Mouse (Mus musculus) testis, postnatal 10 days (tissue): ENCODE measurements around the gene Frmd6.

ENCODE experiments used
- DNase-seq: peaks from one replicate; pipeline ENCODE4 v3.0.0; 2021; ENCODE audit warnings: low spot score

Gene Frmd6

GRCm38 (mm10) chr12:70853026-70853425, 27.7 kb downstream of the Frmd6 start:
- no peak for DNase-seq

DNA sequence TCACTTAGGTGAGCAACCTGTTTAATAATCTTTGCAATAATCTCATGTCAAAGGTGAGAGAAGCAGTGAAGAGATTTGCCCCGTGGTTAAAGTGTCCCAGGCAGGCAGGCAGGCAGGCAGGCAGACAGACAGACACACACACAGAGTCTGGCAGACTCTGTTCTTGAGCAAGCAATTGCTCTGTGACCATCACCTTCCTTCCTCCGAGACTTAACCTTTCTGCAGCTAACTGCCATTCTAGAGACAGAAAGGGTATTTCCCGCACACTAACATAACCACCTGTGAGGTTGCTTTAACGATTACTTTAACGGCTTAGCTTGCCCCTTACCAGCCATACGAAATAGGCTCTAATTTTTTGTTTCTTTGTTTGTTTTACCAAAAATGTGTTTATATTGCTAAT, 30.4 kb downstream of the Frmd6 start:
- DNase-seq, result no peak

- DNase-seq, result no peak
Observed at GRCm38 (mm10) chr12:70856776-70857175, 31.5 kb downstream of the Frmd6 start.

- DNase-seq, result no peak
Observed at GRCm38 (mm10) chr12:70863281-70863680, 38.0 kb downstream of the Frmd6 start.

DNA sequence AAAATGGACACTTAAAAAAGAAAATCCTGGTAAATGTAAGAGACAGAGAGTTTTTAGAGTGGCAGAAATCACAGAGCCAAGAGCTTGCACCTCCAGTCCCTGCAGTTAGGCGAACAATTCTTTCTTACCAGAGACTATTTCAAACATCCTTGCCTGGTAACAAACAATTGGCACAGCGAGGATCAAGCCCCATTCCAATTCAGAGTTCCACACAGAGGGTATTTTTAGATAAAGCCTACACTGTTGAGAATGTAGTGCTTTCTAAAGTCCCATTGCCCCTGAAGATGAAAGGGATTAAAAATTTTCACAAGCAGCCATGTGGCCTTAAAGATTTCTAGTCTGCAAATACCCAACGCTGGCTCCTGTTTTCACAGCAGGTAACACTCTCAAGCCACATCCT, 42.5 kb downstream of the Frmd6 start:
- no peak for DNase-seq

DNA sequence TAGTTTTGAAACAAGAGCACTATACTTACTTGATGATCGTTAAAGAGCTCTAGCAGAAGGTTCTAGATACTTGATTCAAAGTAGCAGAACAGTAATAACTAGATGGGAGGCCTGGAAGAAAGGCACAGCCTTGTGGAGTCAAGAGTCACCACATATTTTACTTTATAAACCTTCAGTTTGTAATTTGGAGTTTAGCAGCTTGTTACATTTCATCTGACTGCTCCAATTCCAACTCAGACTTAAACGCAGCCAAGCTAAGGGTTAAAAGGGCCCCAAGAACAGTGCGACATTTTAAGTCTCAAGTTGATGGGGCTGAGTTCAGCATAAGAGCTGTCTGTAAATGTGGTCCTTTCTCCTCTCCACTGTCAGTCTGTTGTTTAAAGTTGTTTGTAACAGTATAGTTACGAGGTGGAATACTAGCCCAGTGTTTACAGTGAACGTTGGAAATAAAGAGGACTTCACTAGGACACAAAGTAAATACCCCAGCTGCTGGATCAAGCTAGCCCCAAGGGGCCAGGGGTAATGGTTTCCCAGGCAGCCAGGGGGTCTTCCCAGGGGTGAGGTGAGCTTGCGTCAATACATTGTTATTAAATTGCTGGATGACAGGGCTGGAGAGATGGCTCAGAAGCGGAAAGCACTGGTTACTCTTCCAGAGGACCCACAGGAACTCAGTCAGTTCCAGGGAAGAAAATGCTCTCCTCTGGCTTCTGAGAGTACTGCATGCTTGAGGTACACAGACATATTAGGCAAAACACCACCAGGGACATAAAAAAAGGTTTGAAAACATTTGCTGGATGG, 43.1 kb downstream of the Frmd6 start:
- DNase-seq, result no peak

DNA sequence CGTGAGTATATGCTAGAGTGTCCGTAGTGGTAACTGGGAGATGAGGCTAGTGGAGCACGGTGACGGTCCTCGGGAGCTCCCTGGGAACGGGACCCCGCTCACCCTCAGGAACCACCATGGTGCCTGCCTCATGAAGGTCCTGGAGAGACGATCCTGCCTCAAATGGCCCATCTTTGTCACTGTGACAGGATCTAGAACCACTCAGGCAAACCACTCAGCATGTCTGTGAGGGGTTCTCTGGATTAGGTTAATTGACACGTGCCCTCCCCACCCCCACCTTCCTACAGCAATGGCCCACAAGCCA, 43.6 kb downstream of the Frmd6 start:
- no peak for DNase-seq

DNA sequence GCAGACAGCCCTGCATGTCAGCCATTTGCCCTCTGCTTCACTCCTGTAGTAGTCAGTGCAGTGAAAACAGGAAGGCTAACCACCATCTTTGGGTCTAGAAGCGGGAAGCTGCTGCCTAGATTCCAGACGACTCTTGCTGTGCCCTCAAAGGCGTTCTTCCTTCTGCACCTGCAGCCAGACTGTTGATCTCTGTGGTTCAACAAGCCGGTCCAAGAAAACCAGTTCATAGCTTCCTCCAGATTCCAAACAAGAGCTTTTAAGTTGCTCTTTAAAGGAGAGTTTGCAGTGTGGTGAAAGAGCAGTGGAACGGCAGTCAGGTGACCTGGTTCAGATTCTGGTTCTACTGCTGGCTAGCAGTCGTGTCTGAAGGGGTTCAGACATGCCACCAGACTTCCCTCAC, 48.2 kb downstream of the Frmd6 start:
- DNase-seq, result no peak

DNA sequence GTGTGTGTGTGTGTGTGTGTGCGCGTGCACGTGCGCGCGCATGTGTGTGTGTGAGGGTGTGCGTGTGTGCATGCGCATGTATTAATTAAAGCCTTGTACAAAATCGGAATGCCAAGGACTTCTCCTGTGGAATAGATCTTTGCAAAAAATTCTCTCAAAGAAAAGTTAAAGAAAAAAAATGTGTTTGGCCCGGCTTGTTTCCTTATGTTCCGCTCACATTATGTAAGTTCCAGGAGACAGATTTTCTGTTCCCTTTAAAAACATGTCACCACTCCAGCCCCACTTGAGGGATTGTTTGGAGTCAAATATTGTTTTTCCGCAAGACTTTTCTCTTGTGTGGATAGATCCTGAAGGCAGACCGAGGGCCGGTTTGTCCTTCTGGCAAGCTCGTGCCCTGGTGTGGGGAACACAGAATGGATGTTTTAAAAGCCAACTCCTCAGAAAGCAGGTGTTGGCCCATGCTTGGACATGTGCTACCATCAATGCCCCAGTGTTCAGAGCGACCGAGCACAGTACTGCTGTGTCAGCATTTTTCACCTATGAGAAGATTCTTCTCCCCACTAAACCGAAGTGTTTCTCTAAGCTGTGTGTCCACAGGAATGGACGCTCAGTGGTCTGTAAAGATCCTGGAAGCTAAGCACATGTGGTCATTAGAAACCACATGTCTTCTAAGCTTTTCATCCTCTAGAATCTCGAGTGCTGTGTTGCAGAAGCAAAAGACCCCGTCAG, 51.1 kb downstream of the Frmd6 start:
- no peak for DNase-seq

- DNase-seq, result no peak
Observed at GRCm38 (mm10) chr12:70877926-70878710, 52.8 kb downstream of the Frmd6 start.

DNA sequence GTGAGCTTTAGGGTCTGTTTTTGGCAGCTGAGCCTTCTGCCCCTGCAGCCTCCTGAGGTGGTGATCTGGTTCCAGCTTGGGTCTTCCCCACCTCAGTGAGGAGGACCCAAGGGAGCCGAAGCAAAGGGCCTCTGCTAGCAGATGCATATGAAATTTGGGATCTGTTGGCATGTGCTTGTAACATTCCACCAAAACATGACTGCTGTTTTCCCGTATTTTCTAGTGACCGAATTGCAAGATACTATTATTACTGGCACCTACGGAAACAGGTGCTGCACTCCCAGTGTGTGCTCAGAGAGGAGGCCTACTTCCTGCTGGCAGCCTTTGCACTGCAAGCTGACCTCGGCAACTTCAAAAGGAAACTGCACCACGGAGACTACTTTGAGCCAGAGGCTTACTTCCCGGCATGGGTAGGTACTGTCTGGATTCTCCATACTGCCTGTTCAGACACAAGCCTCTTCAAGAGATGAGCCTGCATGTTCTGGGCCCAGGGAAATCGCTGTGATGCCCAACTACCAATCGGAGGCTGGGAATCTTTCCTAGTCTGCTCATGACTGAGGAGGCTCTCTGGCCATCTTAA, 55.2 kb downstream of the Frmd6 start:
- DNase-seq, result no peak

DNA sequence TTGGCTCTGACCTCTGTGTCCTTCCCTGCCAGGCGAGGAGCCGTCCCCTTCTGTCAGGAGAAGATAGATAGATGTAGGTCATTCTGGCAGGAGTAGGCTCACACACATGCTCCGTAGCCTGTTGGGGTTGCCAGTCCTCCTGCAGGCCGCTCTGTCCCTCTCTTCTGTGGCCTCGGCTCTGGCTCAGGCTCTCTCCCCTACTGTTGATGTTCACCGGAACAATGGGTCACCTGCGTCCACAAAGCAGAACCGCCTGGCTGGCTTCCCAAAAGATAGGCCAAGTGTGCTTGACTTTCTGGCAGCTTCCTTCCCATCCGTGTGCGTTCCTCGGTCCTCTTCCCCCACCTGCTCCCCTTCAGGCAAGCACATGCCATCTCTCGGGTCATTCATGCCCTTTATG, 56.0 kb downstream of the Frmd6 start:
- DNase-seq, result no peak

DNA sequence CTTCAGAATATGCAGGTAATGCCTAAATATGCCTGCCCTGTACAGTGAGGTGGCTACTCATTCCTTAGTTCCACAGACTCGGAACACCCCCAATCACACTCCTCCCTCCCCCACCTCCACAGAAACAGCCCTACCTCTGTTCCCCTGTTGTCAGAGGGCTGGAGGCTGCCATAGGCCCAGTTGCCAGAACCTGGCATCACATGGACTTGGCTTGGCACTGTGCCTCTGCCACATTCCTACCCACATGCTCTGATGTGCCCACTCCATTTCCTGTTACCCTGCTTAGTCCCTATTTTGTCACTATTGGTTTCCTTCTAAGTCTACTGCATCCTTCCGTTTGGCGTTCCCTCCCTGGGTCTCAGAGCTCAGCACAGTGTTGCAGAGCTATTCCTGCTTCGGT, 56.5 kb downstream of the Frmd6 start:
- DNase-seq, result no peak

DNA sequence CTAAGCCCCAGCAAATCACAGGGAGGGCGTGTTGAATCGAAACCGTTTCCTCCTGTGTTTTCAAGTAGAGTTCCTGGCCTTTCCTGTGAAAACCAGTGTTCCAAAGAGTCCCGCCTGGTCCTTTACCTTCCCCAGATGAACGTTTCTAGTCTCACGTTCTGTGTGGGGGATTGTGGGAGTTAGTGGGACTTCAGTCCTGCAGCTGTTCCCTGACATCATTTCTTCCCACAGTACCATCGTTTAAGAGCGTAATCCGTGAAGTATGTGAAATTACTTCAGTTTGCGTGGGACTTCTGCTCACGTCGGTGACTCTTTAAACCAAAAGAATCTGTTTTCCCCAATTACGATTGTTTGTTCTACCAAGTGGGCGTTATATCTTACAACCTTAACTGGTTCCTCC, 57.8 kb downstream of the Frmd6 start:
- no peak for DNase-seq

DNA sequence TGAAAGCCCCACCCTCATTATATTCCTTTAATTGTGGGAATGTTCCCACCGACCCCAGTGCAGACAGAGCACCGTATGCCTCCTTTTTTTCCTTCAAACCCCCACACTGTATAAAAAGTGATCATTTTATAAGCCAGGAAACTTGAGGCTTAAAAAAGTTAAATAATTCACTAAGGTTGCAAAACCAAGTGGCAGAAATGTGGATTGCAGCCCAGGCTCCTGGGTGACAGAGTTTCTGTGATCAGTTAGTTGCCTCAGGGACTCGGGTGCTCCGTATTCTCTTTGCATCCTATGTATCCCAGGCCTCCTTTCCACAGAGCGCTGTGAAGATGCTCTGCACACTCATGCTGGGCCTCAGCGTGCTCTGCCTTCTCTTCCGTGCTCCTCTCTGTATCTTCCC, 58.8 kb downstream of the Frmd6 start:
- no peak for DNase-seq

DNA sequence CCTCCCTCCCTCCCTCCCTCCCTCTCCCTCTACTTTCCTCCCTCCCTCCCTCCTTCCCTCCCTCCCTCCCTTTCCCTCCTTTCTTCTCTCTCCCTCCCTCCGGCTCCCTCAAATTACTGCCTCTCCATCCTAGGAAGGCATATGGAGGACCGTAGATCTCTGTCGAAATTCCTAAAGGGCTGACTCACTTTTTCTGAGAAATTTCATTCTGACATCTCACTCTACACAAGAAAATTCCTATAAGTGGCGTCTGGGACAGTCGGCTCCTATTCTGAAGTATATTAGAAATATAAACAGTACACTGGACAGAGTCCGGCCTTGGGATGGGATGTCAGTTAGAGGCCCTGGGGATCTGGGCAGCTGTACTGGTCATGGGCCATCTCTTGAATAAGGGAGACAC, 59.7 kb downstream of the Frmd6 start:
- DNase-seq, result no peak

- no peak for DNase-seq
Observed at GRCm38 (mm10) chr12:70885576-70885975, 60.3 kb downstream of the Frmd6 start.

DNA sequence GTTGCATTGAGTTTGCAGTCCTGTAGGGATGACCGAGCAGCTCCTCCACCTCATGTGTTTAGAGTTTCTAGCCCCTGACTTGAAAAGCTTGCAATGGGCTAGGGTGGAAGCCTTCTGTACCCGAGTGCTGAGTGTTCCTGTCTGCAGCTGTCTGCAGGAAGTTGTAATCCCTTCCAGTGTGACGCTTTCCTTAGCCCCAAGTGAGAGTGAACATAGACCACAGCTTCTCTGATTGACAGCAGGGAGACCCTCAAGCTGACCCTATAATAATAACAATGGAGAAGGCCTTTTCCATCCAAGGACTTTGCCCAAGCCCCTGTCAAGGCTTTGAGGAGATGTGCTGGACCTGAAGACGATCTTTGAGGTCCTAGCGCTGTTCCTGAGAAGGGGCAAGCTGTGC, 65.1 kb downstream of the Frmd6 start:
- DNase-seq, result no peak

DNA sequence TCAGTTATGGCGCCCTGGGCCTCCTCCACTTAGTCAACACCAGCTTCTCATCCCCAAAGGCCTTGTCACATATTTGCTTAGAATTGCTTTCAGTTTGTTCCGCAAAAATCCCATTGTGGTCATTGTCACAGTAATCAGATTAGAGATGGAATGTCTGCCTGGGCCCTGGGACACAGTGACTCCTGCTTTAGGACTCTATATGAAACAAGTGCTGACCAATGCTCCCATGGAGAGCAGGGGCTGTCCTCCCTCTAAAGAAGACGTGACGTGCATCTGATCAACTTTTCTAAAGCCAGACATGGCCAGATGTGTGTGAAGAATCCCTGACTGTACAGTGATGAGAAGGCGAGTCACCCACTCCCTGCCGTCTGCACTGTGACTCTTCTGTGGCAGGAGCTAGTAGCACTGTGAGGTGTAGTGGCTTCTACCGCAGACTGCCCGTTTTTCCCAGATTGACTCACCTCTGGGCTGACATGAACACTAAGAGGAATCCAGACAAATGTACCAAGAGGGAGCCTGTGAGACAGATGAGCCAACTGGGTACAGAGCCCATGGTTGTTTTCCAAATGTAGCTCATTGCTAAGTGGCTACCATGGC, 65.7 kb downstream of the Frmd6 start:
- DNase-seq, result no peak

GRCm38 (mm10) chr12:70895275-70895674, 70.0 kb downstream of the Frmd6 start:
- DNase-seq, result no peak

- DNase-seq, result no peak
Observed at GRCm38 (mm10) chr12:70896068-70896467, 70.8 kb downstream of the Frmd6 start.

DNA sequence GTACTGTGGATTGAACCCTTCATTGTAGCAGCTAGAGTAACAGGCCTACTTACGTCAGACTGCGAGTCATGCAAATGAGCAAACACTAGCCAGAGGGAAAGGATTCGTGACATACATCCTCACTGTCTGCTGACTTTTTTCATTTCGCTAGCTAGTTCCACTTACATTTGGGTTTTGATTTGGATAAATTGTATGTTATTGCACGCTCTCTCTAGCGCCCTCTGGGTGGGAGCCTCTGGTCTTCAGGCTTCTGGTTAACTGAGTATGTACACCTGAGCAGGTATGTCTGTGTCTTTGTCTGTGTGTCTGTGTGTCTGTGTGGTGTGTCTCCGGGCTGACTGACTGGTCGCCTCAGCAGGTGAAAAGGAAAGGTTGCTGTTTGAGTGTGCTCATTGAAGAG, 72.1 kb downstream of the Frmd6 start:
- peak; percentile 43 for DNase-seq
